Mouse (Mus musculus) embryo, embryonic 10.5 days (tissue): Measurements from ENCODE around the gene Xxylt1.

Experiments
- DNase-seq: peaks from one replicate; pipeline ENCODE4 v3.0.0-alpha.2; 2015; ENCODE audit warnings: low spot score

Xxylt1 gene

DNA sequence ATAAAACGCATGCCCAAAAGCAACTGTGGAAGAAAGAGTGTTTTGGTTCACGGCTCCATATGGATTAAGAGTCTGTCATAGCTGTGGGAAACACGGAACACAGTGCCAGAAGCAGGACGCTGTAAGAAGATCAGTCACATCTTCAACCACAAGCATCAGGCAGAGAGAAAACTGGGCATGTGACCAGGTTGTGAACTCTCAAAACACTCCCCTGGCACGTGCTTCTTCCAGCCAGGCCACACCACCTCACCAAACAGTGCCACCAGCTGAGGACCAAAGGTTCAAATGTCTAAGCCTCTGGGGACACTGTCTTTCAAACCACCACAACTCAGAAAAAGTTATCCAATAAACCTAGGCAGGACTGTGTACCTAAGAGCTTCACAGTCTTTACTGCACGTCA is 93.0 kb downstream of the Xxylt1 start:
- DNase-seq, result no peak

DNA sequence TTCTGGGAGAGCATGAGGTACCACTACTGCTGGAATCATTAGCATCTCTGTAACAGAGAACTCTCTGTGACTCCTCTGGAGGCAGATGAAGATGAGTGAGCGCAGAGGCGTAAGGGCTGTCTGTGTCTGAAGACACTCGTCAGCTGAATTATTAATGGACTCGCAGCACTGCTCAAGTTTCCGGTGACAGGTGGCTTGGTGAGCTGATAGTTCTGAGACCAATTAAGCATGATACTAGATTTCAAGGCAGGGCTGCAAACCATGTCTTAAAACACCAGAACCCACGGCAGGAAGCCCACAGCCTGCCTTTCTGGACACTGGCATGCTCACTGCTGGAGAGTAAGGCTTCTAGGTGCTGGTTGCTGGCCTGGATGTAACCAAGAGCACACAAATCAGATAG is 93.5 kb downstream of the Xxylt1 start:
- DNase-seq, result no peak

DNA sequence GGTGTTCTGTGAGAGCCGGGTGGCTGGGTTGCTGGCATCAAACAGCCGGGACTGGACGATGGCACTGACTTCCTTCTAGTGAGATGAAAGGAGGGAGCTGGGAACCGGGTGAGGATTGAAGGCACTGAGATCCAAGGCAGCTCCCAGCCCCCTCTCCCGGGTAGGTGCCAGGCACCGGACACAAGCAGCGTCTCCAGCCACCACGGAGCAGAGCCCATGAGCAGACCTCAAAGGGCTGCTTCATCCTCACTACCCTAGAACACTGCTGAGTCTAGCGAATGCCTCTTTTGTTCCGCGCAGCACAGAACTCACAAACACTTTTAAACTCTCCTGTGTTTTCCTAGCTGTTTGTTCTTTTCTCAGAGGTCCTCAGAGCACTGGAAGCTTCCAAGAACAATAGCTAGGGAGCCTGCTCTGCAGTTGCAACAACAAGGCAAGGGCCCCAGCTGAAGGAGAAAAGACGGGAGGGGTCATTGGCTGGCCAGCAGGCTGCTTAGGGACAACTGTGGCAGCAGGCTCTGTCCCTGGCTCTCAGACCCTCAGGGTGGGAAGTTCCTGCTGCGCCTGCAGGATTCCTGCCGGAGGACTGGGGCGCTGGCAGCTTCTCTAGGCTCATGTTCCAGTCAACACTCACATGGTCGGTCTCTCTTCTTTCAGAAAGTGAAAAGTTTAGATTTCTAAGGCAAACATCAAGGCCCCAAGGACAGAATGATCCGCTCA is 96.2 kb downstream of the Xxylt1 start:
- DNase-seq, result no peak

DNA sequence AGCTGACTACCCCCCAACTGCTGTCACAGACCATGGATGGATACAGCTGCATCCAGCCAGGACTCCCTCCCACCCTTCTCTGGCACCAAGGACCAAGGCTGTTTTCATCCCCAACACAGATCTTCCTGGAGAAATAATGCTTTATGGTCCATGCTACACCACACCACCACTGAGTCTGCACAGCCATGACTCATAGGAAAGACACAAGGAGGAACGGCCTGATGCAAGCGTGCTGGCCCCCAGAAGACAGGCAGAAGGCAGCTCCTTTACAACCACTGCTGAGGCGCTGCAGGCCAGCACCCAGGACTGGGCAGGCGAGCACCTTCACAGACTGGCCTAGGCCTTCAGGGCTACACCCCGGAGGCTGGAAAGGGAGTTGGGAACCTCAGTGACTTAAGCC is 97.1 kb downstream of the Xxylt1 start:
- no peak for DNase-seq

DNA sequence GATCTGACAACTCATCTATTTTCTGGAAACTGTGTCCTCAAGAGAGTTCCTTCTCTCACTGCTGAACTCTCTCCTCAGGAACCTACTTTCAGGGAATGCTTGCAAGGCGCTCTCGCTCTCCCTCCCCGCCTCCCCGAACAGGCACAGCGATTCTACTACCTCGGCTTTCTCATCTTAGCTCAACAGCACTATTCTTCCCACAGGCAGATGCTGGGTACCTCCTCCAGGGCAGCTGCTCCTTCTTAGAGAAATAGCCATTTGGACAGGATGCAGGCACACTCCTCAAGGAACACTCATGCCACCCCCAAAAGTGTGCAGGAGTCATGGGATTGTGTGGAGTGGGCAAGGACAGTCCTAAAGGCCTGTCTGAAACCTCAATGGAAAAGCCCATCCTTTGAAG is 97.5 kb downstream of the Xxylt1 start:
- no peak for DNase-seq

DNA sequence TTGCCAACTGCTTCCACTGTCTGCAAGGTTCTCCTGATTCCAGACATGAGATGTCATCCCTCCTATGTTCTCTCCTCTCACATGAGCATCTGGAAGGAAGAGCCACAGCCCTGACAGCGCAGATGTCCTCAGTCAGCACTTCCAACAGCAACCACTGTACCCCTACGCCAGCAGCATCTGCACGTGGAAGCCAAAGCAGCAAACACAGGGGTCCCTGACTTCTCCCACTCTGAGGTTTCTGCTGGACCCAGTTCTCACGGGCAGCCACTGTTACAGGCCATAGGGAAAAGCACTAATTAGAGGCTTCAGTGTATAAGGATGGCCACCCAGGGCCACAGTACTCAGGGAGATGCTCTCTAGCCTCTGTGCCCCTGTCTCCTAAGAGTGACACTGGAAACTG is 98.0 kb downstream of the Xxylt1 start:
- DNase-seq, result no peak

DNA sequence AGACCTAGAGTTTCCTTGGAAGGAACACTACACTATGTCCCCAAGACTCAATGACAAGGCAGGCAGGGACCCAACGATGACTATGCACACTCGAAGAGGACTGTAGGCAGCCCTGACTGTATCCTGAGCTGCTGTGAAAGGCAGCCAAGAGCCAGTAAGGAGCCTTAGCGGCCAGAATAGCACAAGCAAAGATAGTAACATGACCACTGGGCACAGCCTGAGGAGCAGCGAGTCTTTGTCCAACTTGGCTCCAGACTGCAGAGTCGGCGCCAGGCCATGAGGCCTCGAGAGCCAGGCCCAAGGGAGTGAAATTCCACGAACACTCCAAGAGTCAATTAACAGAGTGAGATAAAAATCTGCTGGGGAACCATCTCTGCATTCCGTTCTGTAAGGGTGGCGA is 99.9 kb downstream of the Xxylt1 start:
- DNase-seq, result no peak

DNA sequence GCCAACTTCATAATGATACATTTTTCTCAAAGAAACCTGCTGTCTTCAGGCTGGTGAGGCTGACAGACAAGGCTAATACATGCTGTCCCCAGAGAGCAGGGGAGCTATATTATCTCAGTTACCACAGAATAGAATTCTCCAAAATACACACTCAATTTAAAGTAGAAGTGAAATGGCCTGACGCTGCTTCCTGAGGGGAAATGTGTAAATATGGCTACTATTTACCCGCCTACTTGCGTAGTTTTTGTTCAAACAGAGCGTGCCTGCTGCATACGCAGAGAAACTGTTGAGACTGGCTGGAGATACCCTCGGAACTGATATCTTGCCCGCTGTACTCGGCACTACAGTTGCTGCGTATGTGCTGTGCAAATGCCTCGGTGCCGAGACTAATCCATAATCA is 101.3 kb downstream of the Xxylt1 start:
- no peak for DNase-seq

DNA sequence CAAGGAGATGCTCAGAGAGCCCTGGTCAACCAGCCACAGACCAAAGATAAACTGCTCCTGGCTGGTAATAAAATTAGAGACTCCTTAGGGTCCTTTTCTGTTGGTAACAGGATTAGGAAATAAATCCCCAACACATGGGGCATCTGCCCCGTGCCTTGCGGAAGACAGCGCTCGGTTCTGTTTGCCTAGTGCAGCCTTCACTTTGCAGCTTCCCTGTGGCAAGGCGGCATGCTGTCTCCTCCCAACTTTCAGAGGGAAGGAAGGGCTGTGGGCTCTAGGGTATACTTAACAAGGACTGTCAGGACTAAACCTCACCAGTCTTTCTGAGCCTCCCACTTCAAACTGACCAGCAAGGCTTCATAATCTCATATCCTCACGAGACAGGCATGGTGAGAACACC is 103.5 kb downstream of the Xxylt1 start:
- no peak for DNase-seq

DNA sequence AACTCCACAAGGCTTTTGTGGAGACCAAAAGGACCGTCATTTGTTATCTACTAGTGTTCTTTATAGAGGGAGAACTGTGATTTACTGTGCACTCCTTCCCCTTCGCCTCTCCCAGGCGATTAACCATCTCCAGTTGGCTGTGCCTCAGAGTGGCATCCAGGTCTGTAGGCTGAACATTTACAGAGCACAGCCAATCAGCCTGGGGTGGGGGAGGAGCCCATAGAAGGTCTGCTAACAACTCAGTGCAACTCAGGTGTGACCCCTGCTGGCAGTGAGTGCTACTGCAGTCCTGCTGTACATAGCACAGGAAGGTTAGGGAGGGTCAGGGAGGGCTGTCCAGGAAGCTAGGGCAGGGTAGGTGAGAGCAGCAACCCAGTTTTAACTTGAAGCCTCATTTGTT is 104.0 kb downstream of the Xxylt1 start:
- peak; percentile 97 for DNase-seq

DNA sequence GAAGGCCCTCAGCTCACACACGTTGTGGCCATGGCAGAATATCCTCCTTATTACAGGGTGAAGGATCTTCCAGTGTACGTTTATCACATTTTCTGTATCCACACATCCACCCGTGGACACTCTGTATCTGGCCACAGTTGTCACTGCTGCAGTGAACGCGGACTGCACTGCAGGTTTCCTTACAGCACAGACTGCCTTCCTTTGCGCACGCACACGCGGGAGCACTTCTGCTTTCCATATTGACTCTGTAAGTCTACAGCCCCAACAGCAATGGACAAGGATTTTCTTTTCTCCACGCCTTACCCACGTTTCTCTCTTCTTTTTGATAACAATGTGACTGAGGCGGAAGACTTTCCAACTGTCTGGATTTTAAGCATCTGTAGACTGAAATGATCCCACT is 106.7 kb downstream of the Xxylt1 start:
- DNase-seq, result no peak

DNA sequence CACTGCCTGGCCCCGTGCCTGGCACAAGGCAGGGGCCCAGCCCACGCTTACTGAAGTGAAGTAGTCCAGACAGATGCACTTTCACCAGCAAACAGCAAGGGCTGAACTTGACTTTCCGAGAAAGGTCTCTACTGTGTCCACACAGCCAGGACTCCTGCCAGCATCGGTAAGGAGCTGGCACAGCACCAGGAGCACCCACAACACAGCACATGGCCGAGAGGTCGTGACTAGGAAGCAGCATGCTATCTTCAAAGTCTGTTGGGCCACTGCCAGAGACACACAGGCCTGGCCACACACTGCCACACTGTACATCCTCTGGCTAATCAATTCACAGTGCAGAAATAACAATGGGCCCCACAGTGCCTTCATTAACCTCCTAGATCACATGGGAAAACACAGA is 107.8 kb downstream of the Xxylt1 start:
- no peak for DNase-seq

DNA sequence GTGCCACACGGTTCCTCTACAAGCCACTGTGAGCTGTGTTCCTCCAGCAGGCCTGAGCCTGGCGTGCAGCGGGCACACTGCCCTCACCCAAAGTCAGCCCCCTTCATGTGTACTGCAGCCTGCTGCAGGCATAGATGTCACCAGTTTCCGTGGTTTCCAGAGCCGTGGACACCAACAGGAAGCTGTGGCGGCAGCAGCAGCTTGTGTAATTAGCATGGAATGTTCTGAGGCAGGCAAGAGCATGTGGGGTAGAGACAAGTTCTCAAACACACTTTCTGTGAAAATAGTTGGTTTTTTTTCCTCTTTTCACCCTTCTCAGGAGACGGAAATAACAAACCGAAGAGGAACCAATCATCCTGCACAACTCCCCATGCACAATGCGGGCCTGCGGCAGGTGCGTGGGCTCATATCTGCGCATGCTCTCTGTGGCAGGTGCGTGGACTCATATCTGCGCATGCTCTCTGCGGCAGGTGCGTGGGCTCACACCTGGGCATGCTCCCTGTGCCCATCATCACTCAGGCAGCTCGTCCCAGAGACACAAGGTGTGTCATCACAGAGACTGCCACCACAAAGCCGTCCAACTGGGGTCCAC is 109.2 kb downstream of the Xxylt1 start:
- DNase-seq, result no peak

DNA sequence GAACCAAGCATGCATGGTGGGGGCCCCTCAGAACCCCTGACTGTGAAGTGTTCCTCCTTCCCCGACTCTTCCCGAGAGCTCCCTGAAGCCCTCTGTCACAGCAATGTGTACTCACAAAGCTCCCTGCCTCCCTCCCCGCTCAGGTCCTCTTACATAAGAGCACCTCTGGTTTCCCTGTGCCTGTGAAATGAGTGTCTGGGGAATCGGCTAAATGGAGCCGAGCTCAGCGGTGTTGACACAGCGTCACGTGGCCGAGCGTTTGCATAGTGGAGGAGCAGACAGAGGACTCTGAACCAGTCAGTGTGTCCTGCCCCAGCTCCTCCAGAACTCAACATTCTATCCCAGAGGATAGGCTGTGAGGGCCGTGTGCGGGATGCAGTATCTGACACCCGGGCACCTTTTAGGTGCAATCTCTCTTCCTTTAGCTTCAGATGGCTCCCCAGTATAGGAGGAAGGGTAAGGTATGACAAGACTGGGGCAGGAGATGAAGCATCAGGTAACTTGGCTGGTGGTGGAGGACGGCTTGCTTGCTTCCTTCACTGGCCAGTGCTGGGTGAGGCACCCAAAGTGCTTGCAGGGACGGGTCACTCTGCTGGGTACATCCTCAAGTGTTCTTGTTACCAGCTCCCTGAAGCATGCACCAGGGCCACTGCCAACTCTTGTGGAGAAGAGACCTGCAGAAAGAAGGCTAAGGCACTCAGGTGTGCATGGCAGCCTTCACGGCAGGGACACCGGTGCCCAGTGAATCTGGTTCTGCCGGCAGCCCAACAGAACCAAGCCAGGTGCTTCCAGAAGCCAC is 111.8 kb downstream of the Xxylt1 start:
- no peak for DNase-seq

DNA sequence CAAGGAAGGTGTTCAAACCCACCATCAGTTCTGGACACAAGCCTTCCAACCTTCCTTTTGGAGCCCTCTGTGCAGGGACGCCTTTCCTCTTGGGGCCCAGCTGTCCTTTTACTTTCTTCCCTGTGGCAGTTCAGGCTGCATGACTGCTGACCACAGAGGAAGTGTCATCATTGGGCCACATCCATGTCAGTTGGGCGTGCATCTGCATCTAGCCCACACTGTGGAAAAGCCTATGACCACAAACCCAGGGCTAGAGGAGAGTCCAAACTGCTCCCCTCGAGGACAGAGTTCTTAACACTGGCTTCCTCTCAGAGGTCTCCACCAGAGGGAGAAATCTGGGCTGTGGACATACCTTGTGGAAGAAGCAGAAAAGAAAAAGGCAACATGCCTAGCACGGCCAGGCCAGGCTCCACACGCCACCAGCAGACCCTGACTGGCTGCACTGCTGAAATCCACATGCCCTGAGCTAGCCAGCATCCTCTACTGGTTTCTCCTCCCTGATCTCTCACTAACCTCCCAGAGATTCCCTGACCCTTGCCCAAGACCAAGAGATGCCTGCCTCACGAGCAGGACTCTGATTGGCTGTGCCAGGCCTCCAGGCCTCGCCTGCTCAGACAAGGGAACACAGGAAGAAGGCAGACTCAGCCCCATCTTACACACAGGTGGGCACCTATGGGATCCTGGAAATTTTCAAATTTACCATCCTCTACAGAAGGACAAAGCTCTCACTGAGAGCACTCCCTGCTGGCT is 112.7 kb downstream of the Xxylt1 start:
- no peak for DNase-seq

DNA sequence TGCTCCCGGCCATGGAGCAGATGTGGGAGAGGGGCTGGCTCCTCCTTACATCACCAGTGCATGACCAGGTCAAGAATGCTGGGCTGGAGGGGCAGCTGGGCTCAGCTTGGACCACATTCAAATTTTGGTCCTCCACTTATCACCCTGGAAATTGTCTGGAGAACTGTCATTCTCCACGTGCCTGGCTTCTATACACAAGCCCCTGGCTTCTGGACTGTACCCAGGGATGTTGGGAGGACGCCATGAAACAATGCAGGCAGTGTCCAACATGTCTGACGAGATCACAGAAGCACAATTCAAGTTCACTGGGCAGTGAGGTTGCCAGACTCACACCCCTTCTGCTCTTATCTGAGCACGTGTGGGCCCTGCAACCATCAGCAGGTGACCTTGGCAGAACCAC is 114.5 kb downstream of the Xxylt1 start:
- no peak for DNase-seq

DNA sequence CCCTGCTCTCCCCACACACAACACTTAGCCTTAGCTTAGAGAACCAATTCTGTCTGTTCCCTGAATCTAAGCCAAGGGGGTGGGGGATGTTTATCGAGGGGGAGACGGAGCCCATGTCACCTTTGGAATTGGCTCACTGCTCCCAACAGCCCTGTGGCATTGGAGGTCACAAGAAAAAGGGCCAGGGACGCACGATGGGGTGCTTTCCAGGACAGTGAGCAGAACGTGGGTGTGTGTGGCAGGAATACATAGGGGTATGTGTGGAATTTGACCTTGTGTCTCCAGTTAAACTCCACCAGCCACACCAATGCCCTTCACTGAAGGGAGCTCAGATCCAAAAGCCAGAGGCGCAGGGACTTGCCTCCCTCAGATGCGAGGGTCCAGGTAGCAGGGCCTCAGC is 116.3 kb downstream of the Xxylt1 start:
- no peak for DNase-seq

DNA sequence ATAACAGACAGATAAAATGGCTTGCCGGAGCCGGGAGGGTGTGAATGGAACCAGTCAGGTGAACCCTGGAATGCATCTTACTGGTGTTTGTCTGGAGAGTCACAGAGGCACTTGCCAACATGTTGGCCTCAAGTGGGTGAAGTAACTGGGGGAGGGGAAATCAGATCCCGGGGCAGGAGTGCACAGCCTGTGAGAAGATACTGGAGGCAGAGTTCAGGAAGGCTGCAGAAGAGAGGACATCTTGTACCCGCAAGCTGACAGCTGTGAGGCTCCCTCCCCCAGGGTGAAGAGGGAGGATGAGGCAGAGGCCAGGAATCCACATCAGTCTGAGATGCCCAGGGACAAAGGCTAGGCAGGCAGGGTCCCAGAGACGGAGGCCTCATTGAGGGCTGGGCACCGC is 116.8 kb downstream of the Xxylt1 start:
- DNase-seq, result no peak

DNA sequence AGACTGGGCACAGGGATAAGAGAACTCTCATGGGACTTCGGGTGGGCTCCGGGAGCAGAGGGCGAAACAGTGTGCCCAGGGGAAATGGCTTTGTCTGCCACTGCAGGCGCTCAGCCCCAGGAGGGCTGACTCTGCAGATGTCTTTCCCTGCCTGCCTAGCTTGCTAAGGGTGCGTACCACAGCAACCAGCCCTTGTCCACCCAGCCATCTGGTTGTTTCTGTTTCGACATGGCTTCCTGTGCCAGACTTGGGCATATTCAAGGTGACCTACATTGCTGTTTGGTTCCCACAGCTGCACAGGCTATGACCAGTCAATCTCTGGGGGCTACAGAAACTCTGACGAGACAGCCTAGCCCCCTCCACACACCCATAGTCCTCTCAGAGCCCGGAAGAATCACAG is 118.7 kb downstream of the Xxylt1 start:
- DNase-seq, result no peak

DNA sequence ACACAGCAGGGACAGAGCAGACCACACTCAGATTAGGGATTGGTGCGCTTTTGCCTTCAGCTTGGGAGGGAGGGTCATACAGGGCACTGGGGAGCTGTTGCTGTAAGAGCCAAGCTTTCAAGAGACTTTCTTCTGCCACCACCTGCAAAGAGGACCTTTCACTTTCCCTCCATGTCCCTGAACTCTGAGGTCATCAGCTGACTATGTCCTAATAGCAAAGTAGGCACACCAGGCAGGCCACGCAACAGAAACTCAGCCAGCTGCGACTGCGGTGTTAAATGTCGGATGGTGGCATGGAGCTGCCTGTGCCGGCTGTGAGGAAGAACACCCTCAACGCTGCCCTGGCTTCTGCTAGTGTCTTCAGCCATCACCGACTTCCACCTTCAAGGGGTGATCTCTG is 120.1 kb downstream of the Xxylt1 start:
- DNase-seq, result no peak

DNA sequence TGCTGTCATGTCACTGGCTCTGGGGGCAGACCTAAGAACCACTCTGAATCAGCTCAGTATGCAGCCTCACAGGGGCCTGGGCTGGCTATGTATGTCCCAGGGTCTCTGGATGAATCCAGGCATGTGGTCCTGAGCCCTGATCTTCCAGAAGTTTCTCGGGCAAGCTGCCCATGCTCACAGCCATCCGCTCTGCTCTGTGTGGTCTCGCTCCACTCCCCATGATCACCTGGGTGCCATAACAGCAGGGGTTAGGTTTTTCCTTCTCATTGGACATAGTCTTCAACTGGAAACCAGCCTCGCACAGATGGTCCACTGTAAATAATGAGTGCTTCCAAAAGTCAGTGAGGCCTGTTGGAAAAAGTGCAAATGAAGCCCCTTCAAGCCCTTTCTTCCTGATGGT is 121.0 kb downstream of the Xxylt1 start:
- DNase-seq, result no peak

DNA sequence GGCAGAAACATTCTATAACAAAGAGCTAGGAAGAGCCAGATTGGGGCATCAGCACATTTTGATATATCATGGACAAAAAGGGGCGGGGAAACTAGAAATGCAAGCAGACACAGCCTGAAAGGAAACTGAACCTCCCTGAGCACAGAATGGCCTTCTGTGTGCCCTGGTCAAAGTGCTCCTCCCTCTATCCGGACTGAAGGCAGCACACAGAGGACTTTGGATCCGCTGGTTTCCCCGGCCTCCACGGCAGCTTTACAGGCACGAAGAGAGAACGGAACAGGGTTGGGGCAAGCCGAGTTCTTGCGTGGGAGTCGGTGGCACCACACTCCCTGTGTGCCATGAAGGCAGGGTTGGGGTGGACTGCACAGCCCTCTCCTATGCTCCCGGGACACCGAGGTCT is 121.5 kb downstream of the Xxylt1 start:
- DNase-seq, result no peak

DNA sequence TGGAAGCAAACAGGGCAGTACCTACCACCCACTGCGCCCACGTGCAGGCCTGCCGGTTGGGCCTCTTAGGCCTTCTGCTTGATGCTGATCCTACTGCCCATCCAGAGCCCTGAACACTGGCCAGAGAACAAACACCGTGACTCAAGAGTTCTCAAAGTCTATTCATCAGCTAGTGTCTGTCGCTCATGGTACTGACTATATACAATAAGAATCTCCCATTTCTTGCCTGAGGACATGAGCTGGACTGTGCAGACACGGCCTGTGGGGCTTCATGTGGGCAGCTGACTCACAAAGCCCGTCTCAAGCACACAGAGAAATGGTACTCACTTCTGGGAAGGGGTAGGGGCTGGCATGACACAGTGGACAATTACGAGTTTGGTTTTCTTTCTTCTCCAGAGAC is 125.1 kb downstream of the Xxylt1 start:
- no peak for DNase-seq
